Mouse (Mus musculus) splenic B cell, adult 2 months (primary cell): ENCODE measurements at regions not wholly inside any gene's neighbourhood (a gene's known extent, or its start where the extent isn't known, plus 50 kb on each side); places are given as distances from the start of the nearest gene placed in this dataset.

Experiments
- DNase-seq: peaks from one replicate; pipeline ENCODE4 v3.0.0-alpha.2; 2011; ENCODE audit warnings: low read depth, low spot score
- H3K27me3 ChIP-seq: 2 replicates; pipeline ENCODE4 v1.6.1; 2012; ENCODE audit warnings: mild to moderate bottlenecking, low read length, moderate library complexity, mixed read lengths; ENCODE audit not compliant: control insufficient read depth, poor library complexity, insufficient read depth, severe bottlenecking
- H3K36me3 ChIP-seq: 2 replicates; pipeline ENCODE4 v1.6.1; 2012; ENCODE audit warnings: mild to moderate bottlenecking, low read length, moderate library complexity, mixed read lengths; ENCODE audit not compliant: control insufficient read depth, poor library complexity, insufficient read depth, severe bottlenecking

DNA sequence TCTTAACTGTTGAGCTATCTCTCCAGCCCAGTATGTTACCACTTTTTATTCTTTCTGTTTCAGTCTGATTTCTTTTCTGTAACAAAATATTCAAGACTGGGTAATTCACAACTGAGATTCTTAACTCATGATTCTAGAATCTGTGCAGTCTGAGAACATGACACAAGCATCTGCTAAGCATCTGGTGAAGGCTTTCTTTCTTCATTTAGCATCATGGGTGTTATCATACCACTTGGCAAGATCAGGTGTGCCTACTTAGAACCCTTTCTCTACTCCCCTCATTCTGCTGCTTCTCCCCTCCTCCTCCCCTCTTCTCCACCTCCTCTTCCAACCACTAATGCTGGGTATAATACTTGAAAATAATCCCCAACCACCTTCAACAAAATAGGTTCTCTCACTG lies 62.1 kb upstream of the Pfn2 start:
- no peak for DNase-seq
- no peaks in the 10 kb centered on the region for H3K27me3 ChIP-seq
- H3K36me3 ChIP-seq = no peaks in the 10 kb centered on the region

DNA sequence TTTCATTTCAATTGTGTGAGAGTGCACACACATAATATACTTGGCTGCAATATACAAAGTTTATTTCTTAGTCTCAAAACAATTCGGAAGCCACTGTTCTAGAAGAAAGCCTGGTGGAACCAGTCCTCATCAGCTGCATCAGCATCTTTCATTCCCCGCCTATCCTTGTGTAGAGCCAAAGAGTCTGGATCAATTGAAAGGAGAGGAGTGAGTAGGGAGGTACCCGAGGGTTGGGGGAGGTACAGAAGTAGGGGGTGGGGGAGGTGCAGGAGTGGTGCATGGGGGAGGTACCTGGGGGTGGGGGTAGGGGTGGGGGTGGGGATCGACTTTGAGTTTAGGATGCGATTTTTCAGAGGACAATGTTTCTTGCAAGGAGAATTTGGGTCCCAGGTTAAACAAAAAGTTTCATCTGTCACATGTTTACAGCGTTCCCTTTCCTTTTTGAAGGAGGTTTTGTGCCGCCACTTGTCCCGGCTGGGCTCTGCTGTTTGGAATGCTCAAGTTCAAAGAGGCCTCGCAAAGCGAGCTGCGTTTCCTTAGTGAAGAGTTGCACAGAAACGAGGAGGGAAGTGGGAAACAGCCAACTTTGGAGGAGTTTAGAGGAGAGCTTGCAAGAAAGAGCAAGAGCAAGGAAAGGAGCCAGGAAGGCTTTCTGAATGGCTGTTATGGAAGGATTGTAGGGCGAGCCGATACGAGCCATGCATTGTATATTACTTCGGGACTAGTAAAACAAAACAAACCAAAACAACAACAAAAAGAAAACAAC lies 64.1 kb upstream of the Pfn2 start:
- no peak for DNase-seq
- Histone ChIP-seq H3K36me3 (no peaks in the 10 kb centered on the region), H3K27me3 (no peaks in the 10 kb centered on the region)

DNA sequence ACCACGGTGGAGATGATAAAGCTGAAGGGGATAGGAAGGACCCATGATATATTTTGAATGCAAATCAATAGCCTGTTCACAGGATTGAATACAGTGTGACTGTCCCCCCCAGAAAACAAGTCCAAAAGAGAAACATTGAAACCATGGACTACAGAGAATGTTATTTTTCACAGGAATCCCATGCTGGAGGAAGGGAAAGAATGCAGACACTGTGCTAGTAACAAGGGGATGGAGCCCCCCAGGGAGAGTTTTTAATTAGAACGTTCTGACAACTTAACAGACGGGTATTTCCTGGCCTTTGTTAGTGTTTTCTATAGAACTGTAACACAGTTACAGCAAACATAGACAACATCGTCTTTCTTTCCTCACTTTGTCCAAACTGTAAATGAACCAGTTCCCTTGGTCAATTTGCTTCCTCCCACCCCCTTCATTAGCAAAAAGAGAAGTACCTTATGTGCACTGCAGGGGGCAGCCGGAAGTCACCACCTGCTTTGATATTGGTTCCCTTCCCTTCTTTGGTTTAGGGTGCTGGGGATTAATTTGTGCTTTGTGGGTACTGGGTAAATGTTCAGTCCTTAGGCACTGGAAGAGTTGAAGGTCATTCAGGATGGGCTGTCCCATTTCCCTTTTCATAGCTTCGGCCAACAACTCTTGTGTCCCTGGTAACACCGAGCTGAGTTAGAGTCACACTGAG lies 64.9 kb upstream of the Pfn2 start:
- Histone ChIP-seq H3K27me3 (no peaks in the 10 kb centered on the region), H3K36me3 (no peaks in the 10 kb centered on the region)
- DNase-seq = no peak

DNA sequence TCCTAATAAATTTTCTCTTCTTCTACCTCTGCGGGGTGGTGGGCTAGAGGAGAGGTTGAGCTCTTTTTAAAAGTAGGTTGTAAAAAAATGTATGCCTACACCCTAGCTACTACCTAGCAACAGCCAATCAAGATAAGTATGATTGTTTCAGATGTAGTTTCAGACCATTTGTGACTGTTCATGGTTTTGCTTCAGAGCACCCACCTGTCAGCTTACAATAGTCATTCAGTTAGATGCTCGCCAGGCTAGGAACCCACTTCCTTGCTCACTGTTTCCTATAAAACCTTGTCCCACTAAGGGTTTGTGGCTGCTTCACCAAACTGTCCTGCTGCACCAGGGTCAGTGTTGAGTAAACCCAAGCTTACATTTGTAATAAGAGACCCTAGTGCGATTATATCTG lies 66.8 kb upstream of the Pfn2 start:
- DNase-seq = peak; percentile 28
- Histone ChIP-seq H3K36me3 (no peaks in the 10 kb centered on the region), H3K27me3 (no peaks in the 10 kb centered on the region)

DNA sequence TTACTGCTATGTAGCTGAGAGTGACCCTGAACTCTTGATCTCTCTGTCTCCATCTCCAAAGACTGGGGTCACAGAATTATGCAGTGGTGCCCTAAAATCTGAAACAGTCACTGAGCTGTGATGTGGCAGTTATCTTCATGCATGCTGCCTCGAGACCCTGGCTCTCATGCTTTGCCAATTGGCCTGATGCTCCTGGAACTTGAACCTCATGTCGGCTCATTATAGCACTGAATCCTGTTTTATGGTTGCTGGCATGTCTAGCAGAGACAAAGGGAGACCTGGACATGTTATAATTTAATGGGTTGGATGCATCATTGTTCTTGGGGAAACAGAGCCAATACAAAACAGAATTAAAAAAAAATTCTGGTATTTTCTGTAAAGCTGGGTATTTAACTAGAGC lies 71.0 kb upstream of the Pfn2 start:
- DNase-seq = no peak
- Histone ChIP-seq H3K36me3 (no peaks in the 10 kb centered on the region), H3K27me3 (no peaks in the 10 kb centered on the region)

DNA sequence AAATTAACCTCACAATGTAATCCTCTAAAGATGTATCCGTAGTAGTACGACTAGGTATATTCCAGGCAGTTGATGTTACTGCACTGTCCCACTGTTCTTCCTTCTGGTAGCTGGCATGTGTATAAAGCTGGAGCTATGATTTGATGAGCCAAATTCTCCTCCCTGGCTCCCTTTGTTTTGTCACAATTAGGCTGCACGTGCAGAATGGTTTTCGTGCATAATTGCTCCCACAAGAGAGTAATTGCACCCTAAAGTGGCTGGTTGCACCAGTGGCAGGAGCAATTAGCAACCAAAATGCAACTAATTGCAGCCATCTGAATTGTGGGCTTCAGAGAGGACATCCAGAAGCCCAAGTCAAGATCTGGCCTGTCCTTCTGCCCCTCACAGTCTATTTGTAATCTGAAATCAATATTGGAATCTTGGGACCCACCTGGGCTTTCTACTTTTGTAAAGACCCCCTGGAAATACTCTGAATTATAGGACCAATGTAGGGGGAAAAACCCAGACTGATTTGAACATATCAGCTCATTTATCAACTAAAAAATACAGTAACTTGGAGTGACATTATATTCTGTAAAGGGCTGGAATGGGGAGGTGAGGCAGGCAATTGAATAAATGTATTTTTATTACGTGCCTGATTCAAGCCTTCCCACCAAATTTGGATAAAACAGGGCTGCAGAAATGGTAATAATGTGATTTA lies 71.7 kb upstream of the Pfn2 start:
- Histone ChIP-seq H3K36me3 (no peaks in the 10 kb centered on the region), H3K27me3 (no peaks in the 10 kb centered on the region)
- DNase-seq = no peak

DNA sequence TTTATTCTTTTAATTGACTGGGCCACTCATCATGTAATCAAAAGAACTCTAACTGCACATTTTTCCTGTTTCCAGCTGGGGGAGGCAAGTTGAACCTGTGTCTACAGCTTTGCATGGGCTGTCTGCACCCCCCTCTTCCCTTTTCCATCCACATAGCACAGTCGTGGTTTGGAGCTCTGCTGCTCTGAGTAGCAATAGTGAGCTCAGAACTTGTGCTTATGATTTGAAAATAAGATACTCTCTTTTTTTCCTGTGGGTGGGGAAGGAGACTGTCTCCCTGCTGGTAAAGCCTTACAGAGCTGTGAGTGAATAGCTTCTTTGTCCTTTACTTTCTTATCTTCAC lies 72.2 kb upstream of the Pfn2 start:
- DNase-seq = no peak
- H3K36me3 ChIP-seq = no peaks in the 10 kb centered on the region

DNA sequence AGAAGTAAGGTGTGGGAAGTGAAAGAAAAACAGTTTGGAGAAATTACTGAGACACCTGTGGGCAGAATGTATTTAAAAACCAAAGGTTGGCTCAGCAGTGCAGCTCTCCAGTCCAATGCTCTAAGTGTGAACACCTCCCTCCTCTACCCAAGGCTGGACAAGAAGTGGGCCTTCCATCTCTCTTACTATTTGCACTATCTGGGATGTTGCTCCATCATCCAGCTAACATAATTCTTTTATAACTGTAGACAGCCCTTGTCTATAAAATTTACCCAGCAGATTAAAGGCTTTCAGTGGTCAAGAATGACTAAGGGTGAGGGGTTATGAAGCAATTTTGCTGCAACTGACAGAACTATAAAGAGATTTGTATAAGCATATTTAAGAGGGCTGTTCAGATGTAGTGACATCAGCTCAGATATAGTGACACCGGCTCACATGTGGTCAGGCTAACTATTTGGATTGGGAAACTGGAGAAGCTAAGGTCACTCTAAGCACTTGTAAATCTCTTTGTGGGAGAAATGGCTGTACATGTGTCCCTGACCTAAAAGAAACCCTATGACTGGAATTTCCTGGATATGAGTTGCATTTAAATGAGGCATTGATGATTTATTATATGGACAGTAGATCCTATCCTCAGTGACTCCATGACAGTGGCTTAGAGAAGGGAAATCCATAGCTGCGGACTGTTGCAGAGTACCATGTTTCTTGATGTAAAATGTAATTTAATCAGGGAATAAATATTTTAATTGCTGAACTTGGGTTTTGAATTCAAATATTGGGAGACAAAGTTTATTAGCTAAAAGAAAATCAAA lies 73.4 kb upstream of the Pfn2 start:
- Histone ChIP-seq H3K36me3 (no peaks in the 10 kb centered on the region), H3K27me3 (no peaks in the 10 kb centered on the region)
- DNase-seq = no peak

More for the DNA sequence above, 72.2 kb upstream of the Pfn2 start:
- H3K27me3 ChIP-seq = no peaks in the 10 kb centered on the region

DNA sequence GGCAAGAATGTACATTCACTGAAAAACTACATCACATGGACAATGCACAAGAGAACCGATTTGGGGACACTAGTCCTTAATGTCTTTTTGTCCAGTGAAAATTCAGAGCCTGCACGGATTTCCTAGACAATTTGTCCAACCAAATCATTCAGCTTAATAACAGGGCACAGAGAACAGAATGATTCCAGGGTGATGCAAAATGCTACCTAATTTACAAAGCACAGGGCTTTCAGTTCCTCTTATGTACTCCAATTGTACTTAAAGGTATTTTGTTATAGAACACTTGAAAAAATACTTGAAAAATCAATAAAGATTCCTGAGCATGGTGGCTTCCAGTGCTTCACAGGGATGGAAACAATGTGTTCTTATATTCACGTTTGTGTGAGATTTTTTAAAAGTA lies 75.2 kb upstream of the Pfn2 start:
- no peak for DNase-seq
- no peaks in the 10 kb centered on the region for H3K27me3 ChIP-seq
- H3K36me3 ChIP-seq = no peaks in the 10 kb centered on the region

DNA sequence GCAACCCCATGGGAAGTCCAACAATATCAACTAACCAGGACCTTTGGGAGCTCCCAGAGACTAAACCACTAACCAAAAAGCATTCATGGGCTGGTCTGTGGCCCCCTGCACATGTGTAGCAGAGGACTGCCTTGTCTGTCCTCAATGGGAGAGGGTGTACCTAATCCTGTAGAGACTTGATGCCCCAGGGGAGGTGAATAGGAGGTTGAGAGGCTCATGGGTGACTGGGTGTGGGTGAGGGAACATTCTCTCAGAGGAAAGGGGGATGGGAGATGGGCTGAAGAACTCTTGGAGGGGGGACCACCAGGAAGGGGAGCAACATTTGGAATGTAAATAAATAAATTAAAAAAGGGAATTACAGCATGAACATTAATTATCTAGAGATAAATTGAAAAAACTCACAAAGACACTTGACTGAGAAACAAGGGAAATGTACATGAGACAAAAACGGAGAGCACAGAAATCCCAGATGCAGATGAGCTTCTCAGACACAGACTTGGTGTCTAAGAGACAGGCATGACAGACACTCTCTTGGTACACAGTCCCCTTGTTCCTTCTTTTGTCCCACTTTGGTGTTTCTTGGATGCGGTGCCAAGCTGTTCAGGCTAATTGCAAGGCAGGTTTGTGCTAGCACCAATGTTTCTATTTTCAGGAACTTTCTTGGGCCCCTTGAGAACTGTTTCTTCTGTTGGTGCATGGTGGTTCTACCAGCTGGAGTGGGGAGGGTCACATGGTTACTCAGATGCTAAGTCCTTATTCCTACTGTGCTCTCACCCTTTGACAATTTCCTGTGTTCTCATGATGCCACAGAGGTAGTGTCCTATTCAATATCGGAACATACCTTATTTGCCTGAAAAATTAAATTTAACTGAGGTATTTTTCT lies 85.0 kb upstream of the Pfn2 start:
- no peaks in the 10 kb centered on the region for H3K27me3 ChIP-seq

DNA sequence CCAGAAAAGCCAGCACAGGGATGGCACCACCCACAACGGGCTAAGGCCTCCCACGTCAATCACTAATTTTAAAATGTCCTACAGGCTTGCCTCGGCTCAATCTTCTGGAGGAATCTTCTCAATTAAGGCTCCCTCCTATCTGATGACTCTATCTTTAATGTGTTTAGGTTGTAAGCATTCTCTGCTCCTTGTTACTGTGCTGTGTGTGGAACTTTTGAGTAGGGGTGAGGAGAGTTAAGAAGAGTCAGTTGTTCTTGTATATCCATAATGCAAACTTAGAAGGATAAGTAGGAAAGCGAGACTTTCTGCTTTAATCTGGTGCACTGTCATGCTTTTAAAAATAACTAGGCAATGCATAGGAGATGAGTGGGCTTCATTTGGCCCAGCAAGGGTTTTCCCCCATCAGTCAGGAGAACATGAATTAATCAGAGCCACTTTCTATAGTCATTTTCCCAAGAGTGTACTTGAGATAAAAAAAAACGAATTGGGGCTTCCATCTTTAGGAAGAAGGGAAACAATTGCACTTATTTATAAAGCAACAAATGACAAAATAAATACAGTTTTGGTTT lies 87.2 kb upstream of the Pfn2 start:
- Histone ChIP-seq H3K27me3 (no peaks in the 10 kb centered on the region), H3K36me3 (no peaks in the 10 kb centered on the region)
- no peak for DNase-seq

More for the DNA sequence above, 85.0 kb upstream of the Pfn2 start:
- DNase-seq = no peak
- H3K36me3 ChIP-seq = no peaks in the 10 kb centered on the region

DNA sequence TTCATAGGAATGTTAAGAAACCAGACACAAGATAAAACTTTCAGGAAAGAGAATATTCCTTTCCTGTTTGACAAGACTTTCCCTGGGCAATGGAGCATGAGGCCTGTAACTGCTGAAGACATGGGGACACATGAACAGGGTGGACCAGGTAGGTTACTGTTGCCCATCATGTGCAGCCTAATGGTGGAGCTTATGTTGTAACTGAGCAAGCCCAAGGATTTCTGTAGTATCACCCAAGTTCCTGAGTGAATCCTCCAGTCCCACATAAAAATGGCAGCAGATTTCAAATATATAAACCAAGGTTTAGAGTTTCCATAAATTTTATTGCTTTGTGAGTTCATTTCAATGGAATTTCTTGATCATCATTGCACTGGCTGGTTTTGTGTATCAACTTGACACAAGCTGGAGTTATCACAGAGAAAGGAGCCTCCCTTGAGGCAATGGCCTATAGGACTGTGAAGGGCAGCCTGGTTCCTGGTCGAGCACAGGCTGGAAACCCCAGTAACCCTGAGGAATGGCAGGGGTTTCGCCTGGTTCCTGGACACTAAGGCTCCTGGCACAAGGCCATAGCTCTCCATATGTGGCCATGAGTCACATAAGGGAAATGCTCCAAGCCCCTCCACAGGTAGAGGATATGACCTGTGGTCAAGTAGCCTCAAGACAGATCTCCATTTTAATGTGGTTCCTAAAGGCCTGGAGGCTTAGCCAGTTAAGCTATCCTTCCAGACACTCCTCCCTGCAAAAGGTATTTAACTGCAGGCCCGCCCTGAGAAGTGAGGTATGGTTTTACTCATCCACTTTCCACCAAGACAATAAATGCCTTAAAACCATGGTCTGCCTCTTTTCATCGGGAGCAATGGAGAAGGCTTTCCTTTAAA lies 92.9 kb upstream of the Pfn2 start:
- Histone ChIP-seq H3K27me3 (no peaks in the 10 kb centered on the region), H3K36me3 (no peaks in the 10 kb centered on the region)
- DNase-seq = no peak

DNA sequence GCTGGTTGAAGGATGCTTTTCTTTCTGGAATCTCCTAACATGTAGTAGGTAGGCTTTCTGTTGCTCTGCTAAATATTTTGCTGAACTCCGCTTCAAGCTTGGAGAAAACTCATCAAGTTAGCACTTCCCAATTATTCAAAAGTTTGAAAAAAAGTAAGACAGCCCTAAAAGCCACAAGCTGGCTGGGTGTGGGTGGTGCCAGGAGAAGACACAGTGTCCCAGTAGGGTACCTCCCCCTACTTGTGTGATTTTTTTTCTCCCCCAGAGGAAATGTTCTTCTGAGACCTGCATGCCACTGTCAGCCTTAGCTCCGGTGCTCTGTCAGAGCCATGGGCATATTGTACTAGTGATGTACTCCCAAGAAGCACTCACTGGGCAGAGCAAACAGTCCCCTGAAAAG lies 96.8 kb upstream of the Pfn2 start:
- DNase-seq = no peak
- H3K36me3 ChIP-seq = no peaks in the 10 kb centered on the region
- no peaks in the 10 kb centered on the region for H3K27me3 ChIP-seq
